Mouse (Mus musculus) CH12.LX (cell line): ENCODE measurements around the gene Zbtb6. TPM values are rescaled to one million over a fixed set of nuclear protein-coding genes. Genes with fewer than 3 reads are reported as not detected.

Source experiments
- DNase-seq: peaks from one replicate; pipeline ENCODE4 v3.0.0-alpha.2; 2013; ENCODE audit errors: extremely low read depth
- H3K27ac ChIP-seq: 2 replicates; pipeline ENCODE4 v1.5.1; 2012; ENCODE audit warnings: low read depth, mild to moderate bottlenecking, control low read depth, moderate library complexity; ENCODE audit not compliant: insufficient read depth
- H3K27me3 ChIP-seq: replicated peaks from 2 replicates; pipeline ENCODE3; 2012; ENCODE audit warnings: inconsistent platforms
- H3K36me3 ChIP-seq, 2 experiments: replicated peaks in 1 of 2; 2 replicates each; pipeline versions ENCODE3 to v1.6.1; 2012; ENCODE audit warnings: inconsistent platforms in 1 of 2, low read length in 1 of 2, mild to moderate bottlenecking in 1 of 2, mixed read lengths in 1 of 2, moderate library complexity in 1 of 2; ENCODE audit not compliant: control insufficient read depth in 1 of 2, insufficient read depth in 1 of 2
- H3K4me1 ChIP-seq, 2 experiments: 2 replicates each; pipeline ENCODE4 v1.6.1; 2012; ENCODE audit warnings: inconsistent platforms in 1 of 2, moderate library complexity in 1 of 2; ENCODE audit not compliant: insufficient read depth in 2 of 2, control insufficient read depth in 1 of 2
- H3K4me2 ChIP-seq: 2 replicates; pipeline ENCODE4 v1.6.1; 2012; ENCODE audit warnings: low read depth, mild to moderate bottlenecking, control low read depth; ENCODE audit not compliant: poor library complexity, insufficient read depth, severe bottlenecking
- H3K4me3 ChIP-seq, 3 experiments: fragments of 150-350 bp in 1 of 3; sonication (generic) in 1 of 3; replicated peaks in 1 of 3; 2 replicates each; pipeline versions ENCODE3 to v1.5.1; 2011 to 2012; ENCODE audit warnings: low read depth in 2 of 3, low read length in 2 of 3, mild to moderate bottlenecking in 2 of 3, moderate library complexity in 2 of 3, control low read depth in 1 of 3, improper control_type of control experiment in 1 of 3, inconsistent platforms in 1 of 3, mixed read lengths in 1 of 3; ENCODE audit not compliant: poor library complexity in 1 of 3
- H3K79me2 ChIP-seq: replicated peaks from 2 replicates; pipeline ENCODE4 v1.6.1; 2012; ENCODE audit warnings: mild to moderate bottlenecking, moderate library complexity; ENCODE audit not compliant: control insufficient read depth, poor library complexity, insufficient read depth, severe bottlenecking; ENCODE audit errors: extremely low read depth
- H3K9ac ChIP-seq: 2 replicates; pipeline ENCODE4 v1.6.1; 2012; ENCODE audit warnings: low read depth, mild to moderate bottlenecking, control low read depth, moderate library complexity; ENCODE audit not compliant: insufficient read depth
- H3K9me3 ChIP-seq: replicated peaks from 2 replicates; pipeline ENCODE3; 2012; ENCODE audit warnings: low read length, inconsistent platforms, mixed read lengths
- BHLHE40 ChIP-seq: IDR thresholded peaks from 2 replicates; pipeline ENCODE4 v1.6.1; 2011; ENCODE audit warnings: mild to moderate bottlenecking, low read depth, low read length, improper control_type of control experiment
- CHD1 ChIP-seq: IDR thresholded peaks from 2 replicates; pipeline ENCODE4 v1.6.1; 2012; ENCODE audit warnings: low read depth, low read length, improper control_type of control experiment, inconsistent platforms
- CHD2 ChIP-seq: IDR thresholded peaks from 2 replicates; pipeline ENCODE4 v1.6.1; 2011; ENCODE audit warnings: low read length, improper control_type of control experiment
- CTCF ChIP-seq, 2 experiments: IDR thresholded peaks in 1 of 2; conservative IDR thresholded peaks in 1 of 2; 2 replicates each; pipeline ENCODE4 v1.5.1; 2011 to 2012; ENCODE audit warnings: low read depth in 2 of 2, low read length in 2 of 2, improper control_type of control experiment in 1 of 2, inconsistent platforms in 1 of 2, mild to moderate bottlenecking in 1 of 2, moderate library complexity in 1 of 2
- E2F4 ChIP-seq: IDR thresholded peaks from 2 replicates; pipeline ENCODE4 v1.6.1; 2011; ENCODE audit warnings: low read depth, low read length, improper control_type of control experiment; ENCODE audit not compliant: insufficient replicate concordance
- ELF1 ChIP-seq: IDR thresholded peaks from 2 replicates; pipeline ENCODE4 v1.6.1; 2014; ENCODE audit warnings: low read depth, mild to moderate bottlenecking, inconsistent platforms, low read length, improper control_type of control experiment
- EP300 ChIP-seq: IDR thresholded peaks from 2 replicates; pipeline ENCODE4 v1.6.1; 2011; ENCODE audit warnings: low read length, improper control_type of control experiment
- ETS1 ChIP-seq: conservative IDR thresholded peaks from 2 replicates; pipeline ENCODE4 v1.6.1; 2012; ENCODE audit warnings: low read depth, mild to moderate bottlenecking, inconsistent platforms, low read length, improper control_type of control experiment, moderate library complexity
- GABPA ChIP-seq: IDR thresholded peaks from 2 replicates; pipeline ENCODE4 v1.6.1; 2012; ENCODE audit warnings: low read depth, low read length, improper control_type of control experiment, inconsistent platforms; ENCODE audit not compliant: insufficient replicate concordance
- HCFC1 ChIP-seq: IDR thresholded peaks from 2 replicates; pipeline ENCODE4 v1.6.1; 2012; ENCODE audit warnings: low read depth, mild to moderate bottlenecking, inconsistent platforms, low read length, improper control_type of control experiment
- IRF4 ChIP-seq: IDR thresholded peaks from 2 replicates; pipeline ENCODE4 v1.6.1; 2014; ENCODE audit warnings: low read depth, mild to moderate bottlenecking, inconsistent platforms, low read length, improper control_type of control experiment
- JUN ChIP-seq: IDR thresholded peaks from 2 replicates; pipeline ENCODE4 v1.6.1; 2011; ENCODE audit warnings: low read depth, mild to moderate bottlenecking, low read length, improper control_type of control experiment, moderate library complexity; ENCODE audit not compliant: insufficient read depth
- JUND ChIP-seq: conservative IDR thresholded peaks from 2 replicates; pipeline ENCODE4 v1.6.1; 2011; ENCODE audit warnings: low read depth, low read length, improper control_type of control experiment
- KAT2A ChIP-seq: IDR thresholded peaks from 2 replicates; pipeline ENCODE4 v1.6.1; 2012; ENCODE audit warnings: low read length, improper control_type of control experiment, inconsistent platforms; ENCODE audit not compliant: insufficient replicate concordance
- MAFK ChIP-seq: IDR thresholded peaks from 2 replicates; pipeline ENCODE4 v1.6.1; 2011; ENCODE audit warnings: low read length, improper control_type of control experiment; ENCODE audit not compliant: insufficient replicate concordance
- MAX ChIP-seq: IDR thresholded peaks from 2 replicates; pipeline ENCODE4 v1.6.1; 2011; ENCODE audit warnings: low read length, improper control_type of control experiment
- MAZ ChIP-seq: IDR thresholded peaks from 2 replicates; pipeline ENCODE4 v1.6.1; 2012; ENCODE audit warnings: low read depth, mild to moderate bottlenecking, inconsistent platforms, low read length, improper control_type of control experiment, moderate library complexity
- MEF2A ChIP-seq: IDR thresholded peaks from 2 replicates; pipeline ENCODE4 v1.6.1; 2014; ENCODE audit warnings: low read depth, mild to moderate bottlenecking, inconsistent platforms, low read length, improper control_type of control experiment, borderline replicate concordance
- MXI1 ChIP-seq: IDR thresholded peaks from 2 replicates; pipeline ENCODE4 v1.6.1; 2011; ENCODE audit warnings: mild to moderate bottlenecking, low read depth, low read length, improper control_type of control experiment
- MYC ChIP-seq: IDR thresholded peaks from 2 replicates; pipeline ENCODE4 v1.6.1; 2011; ENCODE audit warnings: low read depth, mild to moderate bottlenecking, improper control_type of control experiment, low read length
- NELFE ChIP-seq: IDR thresholded peaks from 2 replicates; pipeline ENCODE4 v1.6.1; 2011; ENCODE audit warnings: low read depth, low read length, improper control_type of control experiment
- NRF1 ChIP-seq: IDR thresholded peaks from 2 replicates; pipeline ENCODE4 v1.6.1; 2014; ENCODE audit warnings: low read depth, mild to moderate bottlenecking, inconsistent platforms, low read length, improper control_type of control experiment, moderate library complexity
- PAX5 ChIP-seq: IDR thresholded peaks from 2 replicates; pipeline ENCODE4 v1.6.1; 2012; ENCODE audit warnings: low read length, inconsistent platforms, mixed read lengths
- POLR2A ChIP-seq: IDR thresholded peaks from 2 replicates; pipeline ENCODE4 v1.6.1; 2011; ENCODE audit warnings: low read depth, mild to moderate bottlenecking, improper control_type of control experiment, low read length
- POLR2AphosphoS2 ChIP-seq: IDR thresholded peaks from 2 replicates; pipeline ENCODE4 v1.6.1; 2011; ENCODE audit warnings: low read depth, low read length, improper control_type of control experiment
- RAD21 ChIP-seq: IDR thresholded peaks from 2 replicates; pipeline ENCODE4 v1.6.1; 2011; ENCODE audit warnings: low read depth, mild to moderate bottlenecking, low read length, improper control_type of control experiment, moderate library complexity
- RCOR1 ChIP-seq: conservative IDR thresholded peaks from 2 replicates; pipeline ENCODE4 v1.6.1; 2012; ENCODE audit warnings: low read depth, mild to moderate bottlenecking, inconsistent platforms, low read length, improper control_type of control experiment
- SIN3A ChIP-seq: IDR thresholded peaks from 2 replicates; pipeline ENCODE4 v1.6.1; 2012; ENCODE audit warnings: low read length, improper control_type of control experiment, inconsistent platforms
- SMC3 ChIP-seq: IDR thresholded peaks from 2 replicates; pipeline ENCODE4 v1.6.1; 2011; ENCODE audit warnings: low read depth, low read length, improper control_type of control experiment
- TBP ChIP-seq: conservative IDR thresholded peaks from 2 replicates; pipeline ENCODE4 v1.6.1; 2011; ENCODE audit warnings: low read depth, low read length, improper control_type of control experiment
- TCF12 ChIP-seq: IDR thresholded peaks from 2 replicates; pipeline ENCODE4 v1.6.1; 2014; ENCODE audit warnings: low read depth, mild to moderate bottlenecking, inconsistent platforms, low read length, improper control_type of control experiment
- UBTF ChIP-seq: IDR thresholded peaks from 2 replicates; pipeline ENCODE4 v1.6.1; 2012; ENCODE audit warnings: low read depth, mild to moderate bottlenecking, inconsistent platforms, low read length, improper control_type of control experiment, moderate library complexity
- USF1 ChIP-seq: IDR thresholded peaks from 2 replicates; pipeline ENCODE4 v1.6.1; 2014; ENCODE audit warnings: low read depth, mild to moderate bottlenecking, inconsistent platforms, low read length, improper control_type of control experiment
- USF2 ChIP-seq: conservative IDR thresholded peaks from 2 replicates; pipeline ENCODE4 v1.6.1; 2011; ENCODE audit warnings: low read depth, low read length, improper control_type of control experiment
- ZC3H11A ChIP-seq: IDR thresholded peaks from 2 replicates; pipeline ENCODE4 v1.6.1; 2012; ENCODE audit warnings: low read depth, mild to moderate bottlenecking, inconsistent platforms, low read length, improper control_type of control experiment
- ZKSCAN1 ChIP-seq: IDR thresholded peaks from 2 replicates; pipeline ENCODE4 v1.6.1; 2012; ENCODE audit warnings: low read depth, inconsistent platforms, low read length, improper control_type of control experiment, borderline replicate concordance
- ZMIZ1 ChIP-seq: IDR thresholded peaks from 2 replicates; pipeline ENCODE4 v1.6.1; 2012; ENCODE audit warnings: low read depth, mild to moderate bottlenecking, inconsistent platforms, low read length, improper control_type of control experiment
- ZNF384 ChIP-seq: IDR thresholded peaks from 2 replicates; pipeline ENCODE4 v1.6.1; 2012; ENCODE audit warnings: low read depth, low read length, improper control_type of control experiment, inconsistent platforms
- dilution Hi-C: fragments of 300-500 bp; cut with MboI; formaldehyde crosslinking; loops from 2 replicates; pipeline ENCODE4 v1.14.3; 2020; ENCODE audit warnings: low sequenced_read_pairs; ENCODE audit not compliant: extremely low pct_unique_long_range_greater_than_20kb, extremely low pct_ligation_motif_present
- in situ Hi-C: fragments of 300-500 bp; cut with MboI; formaldehyde crosslinking; loops from 3 replicates; pipeline ENCODE4 v1.14.3; 2019; ENCODE audit warnings: low sequenced_read_pairs, low pct_ligation_motif_present, low pct_unique_long_range_greater_than_20kb, mixed read lengths
- polyA plus RNA-seq: library from polyadenylated mRNA; unstranded; fragments of >175 nt; gene quantifications from 2 replicates; pipeline ENCODE4 v1.2.1, GENCODE M21; 2012; ENCODE audit warnings: low read depth; ENCODE audit not compliant: insufficient read length
- total RNA-seq, 2 experiments: library from RNA; depleted of rRNA; stranded (reverse); fragments of 300-350 nt in 1 of 2; fragments of >200 nt in 1 of 2; gene quantifications; 2 replicates each; pipeline ENCODE4 v1.2.3; 2012 to 2014

Zbtb6 gene
- total and polyA plus RNA-seq, 3 experiments = 6.7 to 23.3 (median 9.2) TPM

DNA sequence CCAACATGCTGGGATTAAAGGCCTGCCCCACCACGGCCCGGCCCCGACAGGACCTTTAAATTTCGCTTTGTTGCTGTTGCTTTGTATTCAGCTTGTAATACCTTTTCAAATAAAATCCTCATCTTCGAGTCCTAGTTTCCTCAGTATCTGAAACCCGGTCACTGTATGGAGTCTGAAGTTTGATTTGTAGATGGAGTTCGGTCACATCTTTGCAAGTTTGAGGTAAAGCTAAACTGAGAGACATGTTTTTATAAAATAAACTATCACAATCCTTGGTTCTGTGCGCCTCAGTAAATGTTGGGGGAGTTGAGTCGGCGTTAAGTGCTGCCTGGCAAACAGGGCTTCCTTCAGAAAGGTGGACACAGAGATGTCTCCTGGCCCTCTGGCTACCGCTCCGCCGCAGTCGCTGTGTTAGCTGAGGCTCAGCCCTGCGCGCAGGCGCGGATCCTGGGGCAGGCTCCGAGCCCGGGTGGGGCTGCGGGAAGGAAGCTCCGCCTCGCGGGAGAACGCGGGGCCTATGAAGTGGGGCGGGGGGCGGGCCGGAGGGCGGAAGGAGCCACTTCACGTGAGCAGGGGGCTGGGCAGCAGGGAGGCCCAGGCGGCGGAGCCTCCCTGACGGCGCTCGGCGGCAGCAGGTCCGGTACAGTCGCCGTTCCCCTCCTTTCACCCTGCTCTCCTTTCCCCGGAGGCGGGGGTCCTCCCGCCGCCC lies 8.8 kb upstream of the Zbtb6 start:
- TF ChIP-seq MXI1 (peak; percentile 55; the same call in 1 of the 2 replicates), UBTF (no peak), ZMIZ1 (peak; percentile 69), MAX (peak; percentile 55; the same call in 1 of the 2 replicates), CHD2 (peak; percentile 83), HCFC1 (peak; percentile 73), ETS1 (peak; percentile 19; the same call in 1 of the 2 replicates), SMC3 (no peak), MYC (no peak), POLR2A (peak; percentile 90), ZNF384 (no peak), NRF1 (peak; percentile 84), CTCF (conservative IDR thresholded peaks at IDR 0.05 in 1 of 2, IDR thresholded peaks at IDR 0.05 in 1 of 2; ENCODE audit: low read depth in 2 of 2, low read length in 2 of 2) (no peak), IRF4 (peak; percentile 50; the same call in 1 of the 2 replicates), GABPA (no peak), E2F4 (no peak), ELF1 (peak; percentile 76), PAX5 (no peak), RAD21 (no peak), NELFE (peak; percentile 88), EP300 (no peak), JUN (no peak), TCF12 (peak; percentile 69), USF2 (peak; percentile 37; the same call in 1 of the 2 replicates), RCOR1 (no peak; the same call in 1 of the 2 replicates), BHLHE40 (peak; percentile 99), CHD1 (0 out of 2 replicates have a peak, but pooled peaks have one; percentile 6), POLR2AphosphoS2 (peak; percentile 57; the same call in 1 of the 2 replicates), USF1 (peak; percentile 84), ZC3H11A (no peak), TBP (no peak), MEF2A (no peak; the same call in 1 of the 2 replicates), SIN3A (peak; percentile 80), ZKSCAN1 (no peak), KAT2A (0 out of 2 replicates have a peak, but pooled peaks have one; percentile 59), MAZ (peak; percentile 68), JUND (no peak), MAFK (no peak)

More for the DNA sequence above, 8.8 kb upstream of the Zbtb6 start:
- no peak overlapping the region for H3K27ac ChIP-seq
- H3K4me1 ChIP-seq = peaks cover 0 to 16% of the 10 kb centered on the region in 2 experiments; a peak in 2 of 4 replicates
- peaks cover 0 to 13% of the 10 kb centered on the region in 2 experiments for H3K36me3 ChIP-seq
- dilution Hi-C loops = no loop called here
- no peaks in the 10 kb centered on the region for H3K9me3 ChIP-seq
- DNase-seq = peak; percentile 93
- in situ Hi-C loops = no loop called here
- no peaks in the 10 kb centered on the region for H3K27me3 ChIP-seq
- peaks cover 42% of the 10 kb centered on the region for H3K79me2 ChIP-seq
- H3K9ac ChIP-seq = peak overlapping the region; percentile 96
- H3K4me3 ChIP-seq = peak overlapping the region; percentile 72 to 77 (median 75)
- peak overlapping the region; percentile 67 for H3K4me2 ChIP-seq
